Mouse (Mus musculus): ENCODE measurements around the gene Gm20388.

- TF ChIP-seq CHD2 (IDR thresholded peaks at IDR 0.05; ENCODE audit: low read depth, low read length), result no peak
- no peak for TF ChIP-seq MAFK (IDR thresholded peaks at IDR 0.05; ENCODE audit: insufficient read depth, low read depth, low read length)
- no peak for TF ChIP-seq ZNF384 (IDR thresholded peaks at IDR 0.05; ENCODE audit: low read depth, low read length)
- TF ChIP-seq HCFC1 (IDR thresholded peaks at IDR 0.05; ENCODE audit: borderline replicate concordance, insufficient read depth, low read length), result no peak
- TF ChIP-seq ZC3H11A (IDR thresholded peaks at IDR 0.05; ENCODE audit: borderline replicate concordance, low read depth, low read length), result no peak
These were observed 4100.9 kb downstream of the Gm20388 start for GRCm38 (mm10) chr8:124011580-124011979.
